Mouse (Mus musculus) left cerebral cortex, adult 2 months (tissue): ENCODE measurements around the gene 6030468B19Rik. TPM values are rescaled to one million over a fixed set of nuclear protein-coding genes. Genes with fewer than 3 reads are reported as not detected.

Experiments
- DNase-seq, 2 experiments: peaks; one replicate each; pipeline ENCODE4 v3.0.0; 2021 to 2022; ENCODE audit warnings: low spot score in 2 of 2, mixed read lengths in 1 of 2; ENCODE audit errors: extremely low spot score in 1 of 2
- H3K27ac ChIP-seq: fragments of 200-600 bp; 2 replicates; pipeline ENCODE4 v1.8.1; 2022
- H3K4me3 ChIP-seq: fragments of 200-600 bp; 2 replicates; pipeline ENCODE4 v1.8.1; 2022
- CTCF ChIP-seq: fragments of 200-600 bp; IDR thresholded peaks from 2 replicates; pipeline ENCODE4 v1.8.1; 2022; ENCODE audit warnings: antibody characterized with exemption, mild to moderate bottlenecking, moderate library complexity
- intact Hi-C: fragments of 180-260 bp; cut with DNase I; formaldehyde crosslinking; loops from one replicate; pipeline ENCODE4 v1.15.1; 2025
- long read RNA-seq, 2 experiments: library from polyadenylated mRNA; stranded (forward); transcript quantifications; one replicate each; pipeline ENCODE4 v2.0.0; 2021; ENCODE audit warnings: borderline mapping rate in 2 of 2
- total RNA-seq, 2 experiments: library from RNA; stranded (reverse); gene quantifications; 2 replicates each; pipeline ENCODE4 v1.2.3; 2021

6030468B19Rik gene
- not detected for total RNA-seq
- long read RNA-seq, experiment 1, result 0 reads
- long read RNA-seq, experiment 2, result 0 reads

- TF ChIP-seq CTCF, result no peak
- Histone ChIP-seq H3K27ac (no peak within 1 kb of the TSS), H3K4me3 (no peak within 1 kb of the TSS)
- no peak for DNase-seq
- intact Hi-C loops, result no loop called here
These were observed at the start of gene 6030468B19Rik for GRCm38 (mm10) chr11:117797511-117798159. Gene 6030468B19Rik (plus strand): TSS chr11:117797660.

GRCm38 (mm10) chr11:117748628-117749027 is 48.8 kb upstream of the 6030468B19Rik start:
- DNase-seq, result no peak
- TF ChIP-seq CTCF, result no peak
- Histone ChIP-seq H3K27ac (no peak overlapping the region), H3K4me3 (no peak overlapping the region)
- intact Hi-C loops, result no loop called here

- intact Hi-C loops, result no loop called here
- DNase-seq, result peak; percentile 77 to 78
- no peak for TF ChIP-seq CTCF
These were observed 48.0 kb upstream of the 6030468B19Rik start for GRCm38 (mm10) chr11:117749414-117749813.

GRCm38 (mm10) chr11:117751544-117751943 is 45.9 kb upstream of the 6030468B19Rik start:
- Histone ChIP-seq H3K27ac (peak overlapping the region; percentile 57), H3K4me3 (no peak overlapping the region)
- intact Hi-C loops, result no loop called here
- no peak for DNase-seq
- no peak for TF ChIP-seq CTCF

More at GRCm38 (mm10) chr11:117749414-117749813, 48.0 kb upstream of the 6030468B19Rik start:
- Histone ChIP-seq H3K27ac (peak overlapping the region; percentile 66), H3K4me3 (no peak overlapping the region)

- intact Hi-C loops, result no loop called here
- H3K27ac ChIP-seq, result no peak overlapping the region
- no peak for TF ChIP-seq CTCF
- no peak overlapping the region for H3K4me3 ChIP-seq
- DNase-seq, result no peak
These were observed 41.6 kb upstream of the 6030468B19Rik start for GRCm38 (mm10) chr11:117755891-117756290.

GRCm38 (mm10) chr11:117759267-117759666 is 38.2 kb upstream of the 6030468B19Rik start:
- intact Hi-C loops, result no loop called here
- no peak for TF ChIP-seq CTCF
- Histone ChIP-seq H3K4me3 (no peak overlapping the region), H3K27ac (peak overlapping the region; percentile 32; the same call in 1 of the 2 replicates)
- no peak for DNase-seq

GRCm38 (mm10) chr11:117760374-117761119 is 36.9 kb upstream of the 6030468B19Rik start:
- DNase-seq, result no peak
- TF ChIP-seq CTCF, result no peak
- H3K4me3 ChIP-seq, result no peak overlapping the region
- intact Hi-C loops, result no loop called here
- H3K27ac ChIP-seq, result peak overlapping the region; percentile 44; the same call in 1 of the 2 replicates

GRCm38 (mm10) chr11:117761801-117762200 is 35.7 kb upstream of the 6030468B19Rik start:
- no peak overlapping the region for H3K4me3 ChIP-seq
- intact Hi-C loops, result no loop called here
- TF ChIP-seq CTCF, result no peak
- no peak for DNase-seq
- no peak overlapping the region; the same call in 1 of the 2 replicates for H3K27ac ChIP-seq

GRCm38 (mm10) chr11:117762246-117762645 is 35.2 kb upstream of the 6030468B19Rik start:
- intact Hi-C loops, result no loop called here
- no peak overlapping the region; the same call in 1 of the 2 replicates for H3K27ac ChIP-seq
- no peak overlapping the region for H3K4me3 ChIP-seq
- no peak for TF ChIP-seq CTCF
- DNase-seq, result no peak

GRCm38 (mm10) chr11:117764319-117764718 is 33.1 kb upstream of the 6030468B19Rik start:
- intact Hi-C loops, result no loop called here
- H3K4me3 ChIP-seq, result no peak overlapping the region
- H3K27ac ChIP-seq, result no peak overlapping the region
- no peak for TF ChIP-seq CTCF
- DNase-seq, result no peak

- intact Hi-C loops, result no loop called here
- DNase-seq, result no peak
- no peak for TF ChIP-seq CTCF
- Histone ChIP-seq H3K27ac (no peak overlapping the region), H3K4me3 (no peak overlapping the region)
These were observed 32.1 kb upstream of the 6030468B19Rik start for GRCm38 (mm10) chr11:117765361-117765760.

- intact Hi-C loops, result no loop called here
- H3K27ac ChIP-seq, result peak overlapping the region; percentile 40; the same call in 1 of the 2 replicates
- TF ChIP-seq CTCF, result no peak
- no peak for DNase-seq
- no peak overlapping the region for H3K4me3 ChIP-seq
These were observed 31.2 kb upstream of the 6030468B19Rik start for GRCm38 (mm10) chr11:117766275-117766674.
